Mouse (Mus musculus) forebrain, embryonic 11.5 days (tissue): ENCODE measurements around the gene Sbk1. TPM values are rescaled to one million over a fixed set of nuclear protein-coding genes. Genes with fewer than 3 reads are reported as not detected.

Experiments
- ATAC-seq: fragments of 200-750 bp; cut with Nextera tagmentation; replicated peaks from 2 replicates; pipeline ENCODE4 v1.8.0; 2017; ENCODE audit warnings: moderate TSS enrichment; ENCODE audit not compliant: low FRiP score
- DNase-seq: peaks from one replicate; pipeline ENCODE4 v3.0.0-alpha.2; 2017; ENCODE audit warnings: low spot score
- H3K27ac ChIP-seq: fragments of 300-500 bp; sonication (generic); 2 replicates; pipeline ENCODE4 v1.5.1; 2014; ENCODE audit warnings: low read depth, low read length
- H3K27me3 ChIP-seq: fragments of 300-500 bp; sonication (generic); 2 replicates; pipeline ENCODE4 v1.6.1; 2014; ENCODE audit warnings: mild to moderate bottlenecking, low read length, mixed read lengths; ENCODE audit not compliant: control insufficient read depth, insufficient read depth
- H3K36me3 ChIP-seq: fragments of 300-500 bp; sonication (generic); 2 replicates; pipeline ENCODE4 v1.6.1; 2014; ENCODE audit warnings: mild to moderate bottlenecking, low read length, moderate library complexity, mixed read lengths; ENCODE audit not compliant: control insufficient read depth, insufficient read depth
- H3K4me1 ChIP-seq: fragments of 300-500 bp; sonication (generic); replicated peaks from 2 replicates; pipeline ENCODE4 v1.6.1; 2014; ENCODE audit warnings: low read length, mixed read lengths; ENCODE audit not compliant: control insufficient read depth, insufficient read depth
- H3K4me2 ChIP-seq: fragments of 300-500 bp; sonication (generic); 2 replicates; pipeline ENCODE4 v1.6.1; 2014; ENCODE audit warnings: low read depth, mild to moderate bottlenecking, low read length, moderate library complexity, mixed read lengths; ENCODE audit not compliant: severe bottlenecking
- H3K4me3 ChIP-seq: fragments of 300-500 bp; sonication (generic); 2 replicates; pipeline ENCODE4 v1.5.1; 2014; ENCODE audit warnings: low read depth, low read length
- H3K9ac ChIP-seq: fragments of 300-500 bp; sonication (generic); 2 replicates; pipeline ENCODE4 v1.6.1; 2014; ENCODE audit warnings: low read length
- H3K9me3 ChIP-seq: fragments of 300-500 bp; sonication (generic); 2 replicates; pipeline ENCODE4 v1.6.1; 2016; ENCODE audit warnings: low read length, mixed read lengths; ENCODE audit not compliant: control insufficient read depth
- WGBS: fragments of 180-500 bp; shearing (Covaris S2); extraction: QIAGEN DNeasy Blood & Tissue Kit; methylation state at CpG from one replicate; pipeline ENCODE4 v1.1.7; 2014; 5-methylcytosine and 5-hydroxymethylcytosine counted together
- polyA plus RNA-seq: library from polyadenylated mRNA; unstranded; fragments of >200 nt; fragmentation: Nextera tagmentation; extraction: Ambion mirVana; gene quantifications from 2 replicates; pipeline ENCODE4 v1.2.1, GENCODE M21; 2014

The Sbk1 gene
- polyA plus RNA-seq, 1 experiment from 2014 or later: 194 TPM

DNA sequence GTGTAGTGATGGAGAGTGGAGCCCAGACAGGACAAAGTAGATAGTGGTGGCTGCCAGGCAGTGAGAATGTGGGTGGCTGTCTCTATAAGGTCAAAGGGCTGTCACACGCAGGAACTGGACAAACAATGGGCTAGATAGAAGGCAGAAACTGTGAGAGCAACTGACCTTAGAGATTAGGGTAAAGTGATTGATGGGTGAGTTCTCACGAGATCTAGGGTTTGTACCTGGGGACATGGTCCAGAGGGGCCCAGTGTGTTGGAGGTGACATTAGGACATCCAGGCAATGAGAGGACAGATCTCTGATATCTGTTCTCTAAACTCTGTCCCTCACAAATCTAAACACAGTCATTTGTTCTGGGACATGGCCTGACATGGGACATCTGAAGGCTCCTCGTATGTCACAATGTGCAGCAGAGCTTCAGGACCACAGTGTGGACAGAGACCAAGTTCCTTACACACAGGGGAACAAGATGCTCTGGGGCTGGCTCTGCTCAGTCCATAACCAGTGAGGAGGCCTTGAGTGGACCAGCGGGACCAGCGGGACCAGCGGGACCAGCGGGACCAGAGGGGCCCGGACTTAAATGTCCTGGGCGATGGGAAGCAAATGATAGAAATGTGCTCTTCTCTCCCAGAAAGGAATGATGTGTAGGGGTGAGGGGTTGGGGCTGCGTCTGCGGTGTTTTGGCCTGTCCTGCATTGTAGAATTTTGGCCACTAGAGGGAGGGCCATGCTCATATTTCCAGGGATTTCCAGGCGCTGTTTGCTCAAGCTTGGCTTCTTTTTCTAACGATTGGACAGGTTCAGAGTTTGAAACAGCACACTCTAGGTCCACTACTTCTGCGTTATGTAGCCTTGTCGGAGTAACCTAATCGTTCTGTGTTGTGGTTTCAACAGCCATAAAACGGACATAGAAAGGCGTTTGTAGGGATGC lies 11.9 kb upstream of the Sbk1 start:
- Histone ChIP-seq H3K27ac (no peak overlapping the region), H3K4me3 (no peak overlapping the region), H3K4me2 (no peak overlapping the region), H3K27me3 (no peaks in the 10 kb centered on the region; the same call in 1 of the 2 replicates), H3K9me3 (no peaks in the 10 kb centered on the region), H3K9ac (no peak overlapping the region), H3K36me3 (no peaks in the 10 kb centered on the region), H3K4me1 (peaks cover 8% of the 10 kb centered on the region)
- peak; percentile 80 for DNase-seq
- 14% methylated on average over 18 of the region's 18 CpGs for WGBS
- ATAC-seq: peak; percentile 53

GRCm38 (mm10) chr7:126261823-126262222 lies 10.6 kb upstream of the Sbk1 start:
- H3K9me3 ChIP-seq: no peaks in the 10 kb centered on the region
- no peak overlapping the region for H3K4me2 ChIP-seq
- no peak overlapping the region for H3K27ac ChIP-seq
- DNase-seq (no peak), ATAC-seq (no peak)
- no peak overlapping the region for H3K4me3 ChIP-seq
- 80% methylated on average over 4 of the region's 4 CpGs for WGBS
- H3K36me3 ChIP-seq: no peaks in the 10 kb centered on the region
- no peaks in the 10 kb centered on the region; the same call in 1 of the 2 replicates for H3K27me3 ChIP-seq
- H3K9ac ChIP-seq: no peak overlapping the region
- H3K4me1 ChIP-seq: peaks cover 12% of the 10 kb centered on the region

- Histone ChIP-seq H3K9ac (no peak overlapping the region), H3K4me3 (no peak overlapping the region), H3K27me3 (no peaks in the 10 kb centered on the region; the same call in 1 of the 2 replicates), H3K36me3 (no peaks in the 10 kb centered on the region), H3K9me3 (no peaks in the 10 kb centered on the region), H3K4me2 (0 out of 2 replicates have a peak overlapping the region, but pooled peaks have one; percentile 13), H3K4me1 (peaks cover 12% of the 10 kb centered on the region), H3K27ac (no peak overlapping the region)
- DNase-seq (peak; percentile 62), ATAC-seq (peak; percentile 77)
- WGBS: 11% methylated on average over 7 of the region's 7 CpGs
Measured at GRCm38 (mm10) chr7:126263964-126264363, 8.5 kb upstream of the Sbk1 start.

DNA sequence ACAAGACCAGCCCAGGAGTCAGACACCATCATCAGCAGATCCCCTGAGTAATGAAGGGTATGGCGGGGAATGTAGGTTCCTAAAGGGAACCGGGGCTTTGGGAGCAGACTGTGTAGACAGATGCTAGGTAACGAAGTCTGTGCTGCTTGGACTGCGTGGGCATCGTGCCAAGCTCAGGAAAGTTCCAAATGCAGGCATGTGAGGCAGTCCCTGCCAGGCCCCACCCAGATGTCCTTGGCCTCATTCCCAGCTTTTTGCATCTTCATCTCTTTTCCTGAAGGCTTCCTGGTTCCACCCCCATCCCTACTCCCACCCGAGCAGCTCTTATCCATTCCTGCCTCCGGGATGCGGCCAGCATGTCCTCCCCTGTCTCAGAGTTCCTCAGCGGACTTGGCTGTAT lies 6.5 kb upstream of the Sbk1 start:
- H3K27ac ChIP-seq: no peak overlapping the region
- no peaks in the 10 kb centered on the region for H3K27me3 ChIP-seq
- H3K36me3 ChIP-seq: no peaks in the 10 kb centered on the region
- WGBS: 73% methylated on average over 9 of the region's 9 CpGs
- H3K4me3 ChIP-seq: no peak overlapping the region
- no peaks in the 10 kb centered on the region for H3K9me3 ChIP-seq
- DNase-seq (peak; percentile 63), ATAC-seq (no peak)
- peaks cover 12% of the 10 kb centered on the region for H3K4me1 ChIP-seq
- no peak overlapping the region for H3K4me2 ChIP-seq
- H3K9ac ChIP-seq: no peak overlapping the region

DNA sequence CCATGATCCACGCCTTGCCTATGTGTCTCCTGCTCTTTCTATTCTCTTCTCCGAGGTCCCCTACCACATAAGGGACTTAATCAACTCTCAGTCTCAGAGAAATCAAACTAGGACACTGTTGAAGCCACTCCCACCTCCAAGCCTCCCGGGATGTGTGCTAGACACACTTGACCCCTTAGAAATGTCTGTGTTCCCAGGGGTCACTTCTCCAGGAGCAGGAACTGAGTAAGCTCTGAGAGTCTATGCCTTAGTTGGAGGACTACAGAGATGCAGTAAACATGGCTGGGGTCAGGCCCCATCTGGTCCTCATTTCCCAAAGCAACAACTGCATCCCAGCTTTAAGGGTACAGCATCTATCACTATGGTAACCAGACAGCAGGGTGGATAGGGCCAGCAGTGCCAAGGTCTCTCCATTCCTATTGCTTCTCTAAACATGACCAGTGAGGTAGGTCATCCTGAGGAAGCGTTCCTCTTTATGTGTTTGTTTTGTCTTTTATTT lies 6.0 kb upstream of the Sbk1 start:
- no peak overlapping the region for H3K4me3 ChIP-seq
- H3K9ac ChIP-seq: no peak overlapping the region
- no peaks in the 10 kb centered on the region for H3K36me3 ChIP-seq
- peaks cover 15% of the 10 kb centered on the region for H3K4me1 ChIP-seq
- WGBS: 71% methylated on average over 4 of the region's 4 CpGs
- H3K27ac ChIP-seq: no peak overlapping the region
- H3K9me3 ChIP-seq: no peaks in the 10 kb centered on the region
- no peaks in the 10 kb centered on the region for H3K27me3 ChIP-seq
- DNase-seq (no peak), ATAC-seq (no peak)
- no peak overlapping the region for H3K4me2 ChIP-seq

DNA sequence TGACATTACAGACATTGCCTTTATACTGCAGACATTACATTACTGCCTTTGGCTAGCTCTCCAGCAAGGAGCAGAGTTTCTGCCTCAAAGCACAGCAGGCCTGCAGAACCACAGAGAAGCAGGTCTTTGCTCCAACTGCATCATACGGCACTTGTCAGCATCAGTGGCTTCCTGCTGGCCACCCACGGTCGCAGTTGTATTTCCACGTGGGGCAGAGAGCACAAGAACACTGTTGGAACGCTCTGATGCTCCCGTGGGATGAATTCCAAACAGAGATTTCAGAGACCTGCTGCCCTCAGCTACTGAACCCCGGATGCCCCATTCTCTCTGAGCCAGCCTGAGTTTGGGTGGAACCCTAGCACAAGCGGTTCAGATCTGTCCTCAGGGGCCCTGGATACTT lies 4.8 kb upstream of the Sbk1 start:
- no peak overlapping the region for H3K4me3 ChIP-seq
- H3K27ac ChIP-seq: no peak overlapping the region
- DNase-seq (no peak), ATAC-seq (no peak)
- no peaks in the 10 kb centered on the region for H3K9me3 ChIP-seq
- no peak overlapping the region for H3K9ac ChIP-seq
- H3K4me1 ChIP-seq: peaks cover 16% of the 10 kb centered on the region
- H3K27me3 ChIP-seq: no peaks in the 10 kb centered on the region
- 71% methylated on average over 8 of the region's 8 CpGs for WGBS
- no peak overlapping the region for H3K4me2 ChIP-seq
- no peaks in the 10 kb centered on the region for H3K36me3 ChIP-seq

DNA sequence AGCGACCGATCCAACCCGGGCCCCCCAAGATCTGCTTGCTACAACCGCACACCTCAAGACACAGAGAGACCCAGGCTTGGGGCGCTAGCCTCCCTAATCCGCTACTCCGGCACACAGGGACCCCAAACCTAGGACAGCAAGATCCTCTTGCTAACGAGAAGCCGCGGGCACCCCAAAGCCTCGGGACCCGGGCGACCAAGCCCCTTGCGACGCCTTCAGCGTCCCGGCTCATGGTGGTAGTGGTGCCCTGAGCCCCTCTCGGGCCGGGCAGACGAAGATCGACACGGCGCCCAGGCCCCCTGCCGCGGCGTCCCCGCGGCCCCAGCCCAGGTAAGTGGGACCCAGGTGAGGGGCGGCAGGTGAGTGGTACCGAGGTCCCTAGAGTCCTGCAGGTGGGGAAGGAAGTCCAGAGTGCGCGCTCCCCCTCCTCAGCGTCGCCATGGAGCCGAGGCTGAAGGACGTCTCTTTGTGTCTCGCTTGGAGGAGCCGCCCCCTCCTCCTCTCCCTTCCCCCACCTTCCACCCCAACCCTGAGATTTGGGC lies 422 bp downstream of the Sbk1 start:
- peak; percentile 37 for ATAC-seq

GRCm38 (mm10) chr7:126273351-126274042 lies 1.1 kb downstream of the Sbk1 start:
- WGBS: 6% methylated on average over 11 of the region's 11 CpGs
- ATAC-seq (no peak), DNase-seq (no peak)
- H3K9ac ChIP-seq: peak overlapping the region; percentile 99
- peak overlapping the region; percentile 74 for H3K4me2 ChIP-seq
- H3K27me3 ChIP-seq: no peaks in the 10 kb centered on the region
- peaks cover 18% of the 10 kb centered on the region for H3K4me1 ChIP-seq
- H3K36me3 ChIP-seq: peaks cover 8% of the 10 kb centered on the region
- peak overlapping the region; percentile 99 for H3K4me3 ChIP-seq
- no peaks in the 10 kb centered on the region for H3K9me3 ChIP-seq
- H3K27ac ChIP-seq: peak overlapping the region; percentile 94

More for the DNA sequence above, 422 bp downstream of the Sbk1 start:
- under 1% methylated on average over 38 of the region's 38 CpGs for WGBS
- Histone ChIP-seq H3K4me2 (peak overlapping the region; percentile 74), H3K27ac (peak overlapping the region; percentile 94), H3K9ac (peak overlapping the region; percentile 99), H3K27me3 (no peaks in the 10 kb centered on the region), H3K9me3 (no peaks in the 10 kb centered on the region), H3K4me3 (peak overlapping the region; percentile 99), H3K36me3 (peaks cover 8% of the 10 kb centered on the region), H3K4me1 (peaks cover 18% of the 10 kb centered on the region)
- peak; percentile 76 for DNase-seq
